Mouse (Mus musculus) lung, embryonic 15.5 days (tissue): ENCODE data around the gene Iglon5. TPM values are rescaled to one million over a fixed set of nuclear protein-coding genes. Genes with fewer than 3 reads are reported as not detected.
A peak's percentile ranks its signal among the peaks of the same experiment; 100 is the strongest.

ENCODE experiments used
- ATAC-seq: fragments of 200-750 bp; cut with Nextera tagmentation; 2 replicates; pipeline ENCODE4 v1.8.0; 2017; ENCODE audit warnings: moderate number of reproducible peaks, borderline replicate concordance; ENCODE audit not compliant: low FRiP score, low TSS enrichment; ENCODE audit errors: extremely low read depth
- H3K27ac ChIP-seq: fragments of 300-500 bp; sonication (generic); 2 replicates; pipeline ENCODE4 v1.5.1; 2015; ENCODE audit warnings: moderate library complexity, mild to moderate bottlenecking, inconsistent platforms
- H3K27me3 ChIP-seq: fragments of 300-500 bp; sonication (generic); 2 replicates; pipeline ENCODE4 v1.6.1; 2015; ENCODE audit warnings: inconsistent platforms
- H3K36me3 ChIP-seq: fragments of 300-500 bp; sonication (generic); 2 replicates; pipeline ENCODE4 v1.6.1; 2015; ENCODE audit warnings: inconsistent platforms
- H3K4me1 ChIP-seq: fragments of 300-500 bp; sonication (generic); 2 replicates; pipeline ENCODE4 v1.6.1; 2015; ENCODE audit warnings: inconsistent platforms
- H3K4me2 ChIP-seq: fragments of 300-500 bp; sonication (generic); 2 replicates; pipeline ENCODE4 v1.6.1; 2015; ENCODE audit warnings: inconsistent platforms, mild to moderate bottlenecking, moderate library complexity
- H3K4me3 ChIP-seq: fragments of 300-500 bp; sonication (generic); 2 replicates; pipeline ENCODE4 v1.5.1; 2015; ENCODE audit warnings: mild to moderate bottlenecking, inconsistent platforms
- H3K9ac ChIP-seq: fragments of 300-500 bp; sonication (generic); 2 replicates; pipeline ENCODE4 v1.6.1; 2015; ENCODE audit warnings: inconsistent platforms
- H3K9me3 ChIP-seq: fragments of 300-500 bp; sonication (generic); 2 replicates; pipeline ENCODE4 v1.6.1; 2016; ENCODE audit warnings: inconsistent platforms
- WGBS: fragments of 180-500 bp; shearing (Covaris S2); methylation state at CpG from one replicate; pipeline ENCODE4 v1.1.7; 2015; 5-methylcytosine and 5-hydroxymethylcytosine counted together
- polyA plus RNA-seq: library from polyadenylated mRNA; unstranded; fragments of >200 nt; fragmentation: Nextera tagmentation; extraction: Ambion mirVana; gene quantifications from 2 replicates; pipeline ENCODE4 v1.2.1, GENCODE M21; 2015

Iglon5 gene
- polyA plus RNA-seq, 1 experiment from 2014 or later: 0.39 TPM

GRCm38 (mm10) chr7:43442684-43443083 lies 47.2 kb downstream of the Iglon5 start:
- Histone ChIP-seq H3K36me3 (no peaks in the 10 kb centered on the region), H3K4me2 (peak overlapping the region; percentile 84), H3K4me1 (peaks cover 19% of the 10 kb centered on the region), H3K9me3 (no peaks in the 10 kb centered on the region), H3K27ac (peak overlapping the region; percentile 98), H3K4me3 (peak overlapping the region; percentile 54), H3K27me3 (no peaks in the 10 kb centered on the region), H3K9ac (peak overlapping the region; percentile 50)
- no peak for ATAC-seq
- WGBS: 14% methylated on average over 9 of the region's 9 CpGs

- no peaks in the 10 kb centered on the region for H3K9me3 ChIP-seq
- no peak overlapping the region for H3K4me3 ChIP-seq
- H3K27ac ChIP-seq: no peak overlapping the region
- H3K27me3 ChIP-seq: no peaks in the 10 kb centered on the region
- H3K4me1 ChIP-seq: peaks cover 19% of the 10 kb centered on the region
- H3K36me3 ChIP-seq: no peaks in the 10 kb centered on the region
- no peak overlapping the region for H3K4me2 ChIP-seq
- no peak for ATAC-seq
- WGBS: 65% methylated on average over 3 of the region's 3 CpGs
- H3K9ac ChIP-seq: no peak overlapping the region
These were observed 48.8 kb downstream of the Iglon5 start for GRCm38 (mm10) chr7:43441071-43441470.

GRCm38 (mm10) chr7:43440482-43440881 lies 49.4 kb downstream of the Iglon5 start, which contains the start of gene Cldnd2:
Cldnd2 (plus strand) TSS chr7:43440782.
- Histone ChIP-seq H3K4me2 (no peak within 1 kb of the TSS), H3K9me3 (no peaks in the 10 kb centered on the region), H3K9ac (no peak within 1 kb of the TSS), H3K27ac (no peak within 1 kb of the TSS), H3K4me1 (peaks cover 19% of the 10 kb centered on the region), H3K4me3 (no peak within 1 kb of the TSS), H3K27me3 (no peaks in the 10 kb centered on the region), H3K36me3 (no peaks in the 10 kb centered on the region)
- no peak for ATAC-seq
- WGBS: 76% methylated on average over 6 of the region's 6 CpGs

- 66% methylated on average over 4 of the region's 4 CpGs for WGBS
- Histone ChIP-seq H3K27ac (no peak overlapping the region), H3K9me3 (no peaks in the 10 kb centered on the region), H3K27me3 (no peaks in the 10 kb centered on the region), H3K9ac (no peak overlapping the region), H3K4me3 (no peak overlapping the region), H3K4me2 (no peak overlapping the region), H3K36me3 (no peaks in the 10 kb centered on the region), H3K4me1 (peaks cover 8% of the 10 kb centered on the region)
- no peak for ATAC-seq
These were observed 51.3 kb downstream of the Iglon5 start for GRCm38 (mm10) chr7:43438611-43439010.

- Histone ChIP-seq H3K27ac (no peak within 1 kb of the TSS), H3K27me3 (no peaks in the 10 kb centered on the region), H3K9ac (no peak within 1 kb of the TSS), H3K4me1 (no peaks in the 10 kb centered on the region), H3K4me2 (no peak within 1 kb of the TSS), H3K36me3 (no peaks in the 10 kb centered on the region), H3K9me3 (no peaks in the 10 kb centered on the region), H3K4me3 (no peak within 1 kb of the TSS)
- 56% methylated on average over 10 of the region's 10 CpGs for WGBS
- no peak for ATAC-seq
These were observed 53.3 kb downstream of the Iglon5 start, which contains the start of gene Nkg7 for GRCm38 (mm10) chr7:43436341-43437255. Nkg7 (plus strand) TSS chr7:43437073.

GRCm38 (mm10) chr7:43434676-43435075 lies 55.2 kb downstream of the Iglon5 start:
- H3K9me3 ChIP-seq: no peaks in the 10 kb centered on the region
- 83% methylated on average over 5 of the region's 5 CpGs for WGBS

GRCm38 (mm10) chr7:43432891-43433290 lies 57.0 kb downstream of the Iglon5 start:
- Histone ChIP-seq H3K27ac (no peak overlapping the region), H3K4me2 (no peak overlapping the region), H3K27me3 (no peaks in the 10 kb centered on the region), H3K4me3 (no peak overlapping the region), H3K4me1 (no peaks in the 10 kb centered on the region), H3K9me3 (no peaks in the 10 kb centered on the region), H3K36me3 (no peaks in the 10 kb centered on the region), H3K9ac (no peak overlapping the region)
- no peak for ATAC-seq
- 63% methylated on average over 4 of the region's 4 CpGs for WGBS

More at GRCm38 (mm10) chr7:43434676-43435075, 55.2 kb downstream of the Iglon5 start:
- Histone ChIP-seq H3K36me3 (no peaks in the 10 kb centered on the region), H3K27ac (no peak overlapping the region), H3K4me1 (no peaks in the 10 kb centered on the region), H3K27me3 (no peaks in the 10 kb centered on the region), H3K4me3 (no peak overlapping the region), H3K9ac (no peak overlapping the region), H3K4me2 (no peak overlapping the region)
- no peak for ATAC-seq

GRCm38 (mm10) chr7:43429500-43429899 lies 60.4 kb downstream of the Iglon5 start:
- 48% methylated on average over 4 of the region's 4 CpGs for WGBS
- no peak overlapping the region for H3K4me3 ChIP-seq
- no peak for ATAC-seq
- H3K9me3 ChIP-seq: no peaks in the 10 kb centered on the region
- no peak overlapping the region for H3K27ac ChIP-seq
- no peak overlapping the region for H3K4me2 ChIP-seq
- no peaks in the 10 kb centered on the region for H3K36me3 ChIP-seq
- no peaks in the 10 kb centered on the region for H3K27me3 ChIP-seq
- no peaks in the 10 kb centered on the region for H3K4me1 ChIP-seq
- H3K9ac ChIP-seq: no peak overlapping the region

- ATAC-seq: no peak
These were observed 62.5 kb downstream of the Iglon5 start, which contains the start of gene Lim2 for GRCm38 (mm10) chr7:43427406-43427805. Lim2 (plus strand) TSS chr7:43427670.

GRCm38 (mm10) chr7:43423991-43424625 lies 65.8 kb downstream of the Iglon5 start:
- no peaks in the 10 kb centered on the region for H3K27me3 ChIP-seq
- H3K4me2 ChIP-seq: no peak overlapping the region
- no peaks in the 10 kb centered on the region for H3K4me1 ChIP-seq
- H3K36me3 ChIP-seq: no peaks in the 10 kb centered on the region
- no peak for ATAC-seq
- no peak overlapping the region for H3K27ac ChIP-seq
- no peak overlapping the region for H3K4me3 ChIP-seq
- H3K9me3 ChIP-seq: no peaks in the 10 kb centered on the region
- H3K9ac ChIP-seq: no peak overlapping the region
- WGBS: 60% methylated on average over 3 of the region's 3 CpGs

More at GRCm38 (mm10) chr7:43427406-43427805, 62.5 kb downstream of the Iglon5 start, which contains the start of gene Lim2:
- H3K27me3 ChIP-seq: no peaks in the 10 kb centered on the region
- H3K4me1 ChIP-seq: no peaks in the 10 kb centered on the region
- H3K4me3 ChIP-seq: no peak within 1 kb of the TSS
- WGBS: 75% methylated on average over 8 of the region's 8 CpGs
- no peak within 1 kb of the TSS for H3K4me2 ChIP-seq
- H3K9ac ChIP-seq: no peak within 1 kb of the TSS
- H3K36me3 ChIP-seq: no peaks in the 10 kb centered on the region
- no peak within 1 kb of the TSS for H3K27ac ChIP-seq
- H3K9me3 ChIP-seq: no peaks in the 10 kb centered on the region

GRCm38 (mm10) chr7:43422995-43423617 lies 66.8 kb downstream of the Iglon5 start:
- WGBS: 5% methylated on average over 11 of the region's 11 CpGs
- Histone ChIP-seq H3K27ac (no peak overlapping the region), H3K4me3 (no peak overlapping the region), H3K27me3 (no peaks in the 10 kb centered on the region), H3K4me1 (no peaks in the 10 kb centered on the region), H3K36me3 (no peaks in the 10 kb centered on the region), H3K9me3 (no peaks in the 10 kb centered on the region), H3K4me2 (peak overlapping the region; percentile 20; the same call in 1 of the 2 replicates), H3K9ac (no peak overlapping the region)
- ATAC-seq: peak; percentile 86
